In the genomic region with DNA sequence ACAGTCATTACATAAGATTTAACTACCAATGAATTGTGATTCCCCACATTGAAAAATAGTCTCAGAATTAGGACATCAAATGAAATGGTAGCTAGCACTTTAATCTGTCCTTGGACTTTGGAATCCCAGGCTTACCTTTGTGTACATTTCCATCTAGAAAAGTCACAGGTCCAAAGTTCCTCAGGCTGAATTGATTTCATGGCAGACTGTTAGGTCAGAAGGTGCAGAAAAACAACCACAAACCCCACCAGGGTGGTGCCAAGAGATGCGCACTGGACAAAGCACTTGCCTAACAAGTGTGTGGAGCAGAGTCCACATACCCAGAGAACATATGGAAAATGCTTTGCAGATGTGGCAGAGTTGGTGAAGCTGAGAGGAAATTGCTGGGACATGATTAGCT, we compare ENCODE assay signal across 26 mouse cellular contexts.
"Had no signal": no experiment of that assay in that cellular context is flagged by ENCODE, and none has a peak within 500 bp of the region (broad histone marks: within the 10 kb centered on the region; RNA-seq: fewer than 3 reads in every experiment).

No protein-coding gene starts in this region.

- ATAC-seq: forebrain, embryonic 16.5 days; hindbrain, embryonic 16.5 days; inflammation-experienced regulatory T-cells, adult 6 months; intestine, embryonic 16.5 days had no signal

- H3K4me3 ChIP-seq: gastrocnemius, adult 2 months; heart, embryonic 10.5 days; heart, embryonic 12.5 days; hindbrain, embryonic 10.5 days; hindbrain, embryonic 12.5 days; kidney, embryonic 15.5 days; left cerebral cortex, adult 2 months; limb, embryonic 10.5 days; limb, embryonic 12.5 days had no signal

- H3K27ac ChIP-seq: gastrocnemius, adult 2 months; heart, embryonic 10.5 days; hindbrain, embryonic 10.5 days; hindbrain, embryonic 12.5 days; hindbrain, embryonic 14.5 days; kidney, embryonic 15.5 days; kidney, postnatal 0 days; left cerebral cortex, adult 2 months; limb, embryonic 10.5 days; limb, embryonic 12.5 days had no signal

- H3K9me3 ChIP-seq: heart, embryonic 10.5 days; heart, embryonic 12.5 days; hindbrain, embryonic 10.5 days; hindbrain, embryonic 12.5 days; kidney, embryonic 15.5 days; limb, embryonic 10.5 days; limb, embryonic 12.5 days had no signal

- H3K4me2 ChIP-seq: heart, embryonic 12.5 days; hindbrain, embryonic 12.5 days; hindbrain, embryonic 14.5 days; kidney, embryonic 15.5 days; limb, embryonic 12.5 days had no signal

- H3K4me1 ChIP-seq: heart, embryonic 10.5 days; heart, embryonic 12.5 days; hindbrain, embryonic 10.5 days; hindbrain, embryonic 12.5 days; kidney, embryonic 15.5 days; limb, embryonic 10.5 days had no signal

- DNase-seq: gastrocnemius, adult 2 months; gastrocnemius, postnatal 14 days; gastrocnemius, postnatal 36 days; heart, adult 18-20 months; heart, postnatal 10 days; heart, postnatal 4 days; kidney, adult 11 months; kidney, adult 2 months; kidney, adult 9 months; kidney, postnatal 14 days; kidney, postnatal 36 days; layer of hippocampus, adult 9-11 months had no signal

- H3K9ac ChIP-seq: heart, embryonic 12.5 days; hindbrain, embryonic 12.5 days; hindbrain, embryonic 14.5 days; kidney, embryonic 15.5 days; limb, embryonic 12.5 days had no signal

- H3K36me3 ChIP-seq: heart, embryonic 10.5 days; heart, embryonic 12.5 days; hindbrain, embryonic 10.5 days; hindbrain, embryonic 12.5 days; kidney, embryonic 15.5 days; limb, embryonic 10.5 days; limb, embryonic 12.5 days had no signal

- H3K27me3 ChIP-seq: heart, embryonic 12.5 days; hindbrain, embryonic 12.5 days; kidney, embryonic 15.5 days; limb, embryonic 12.5 days had no signal
